Mouse (Mus musculus) left cerebral cortex, postnatal 4 days (tissue): Measurements from ENCODE around the gene Map4k2. TPM values are rescaled to one million over a fixed set of nuclear protein-coding genes. Genes with fewer than 3 reads are reported as not detected.

Experiments used
- DNase-seq: peaks from one replicate; pipeline ENCODE4 v3.0.0-alpha.2; 2022
- intact Hi-C: fragments of 180-260 bp; cut with DNase I; formaldehyde crosslinking; loops from one replicate; pipeline ENCODE4 v1.15.1; 2025
- total RNA-seq, 2 experiments: library from RNA; stranded (reverse); gene quantifications; 2 replicates each; pipeline ENCODE4 v1.2.3; 2021

Map4k2 gene
- total RNA-seq, 2 experiments from 2014 or later = 91.7 to 102 TPM

DNA sequence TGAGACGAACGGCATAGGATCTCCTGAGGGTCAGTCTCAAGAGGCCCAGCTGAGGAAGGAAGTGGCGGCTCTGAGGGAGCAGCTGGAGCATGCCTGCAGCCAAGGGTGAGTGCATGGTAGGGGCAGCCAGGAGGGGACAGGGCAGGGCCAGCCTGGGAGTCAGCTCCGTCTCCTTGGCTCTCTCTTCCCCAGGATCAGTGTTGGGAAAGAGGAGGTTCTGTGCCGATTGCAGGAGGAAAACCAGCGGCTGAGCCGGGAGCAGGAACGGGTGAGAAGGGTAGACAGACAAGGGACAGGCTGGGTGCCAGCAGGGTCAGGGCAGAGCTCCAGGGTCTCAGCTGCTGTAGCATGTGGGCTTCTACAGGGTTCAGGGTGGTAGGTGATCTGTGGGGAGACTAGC, 26.4 kb upstream of the Map4k2 start:
- intact Hi-C loops = no loop called here
- DNase-seq = peak; percentile 32

DNA sequence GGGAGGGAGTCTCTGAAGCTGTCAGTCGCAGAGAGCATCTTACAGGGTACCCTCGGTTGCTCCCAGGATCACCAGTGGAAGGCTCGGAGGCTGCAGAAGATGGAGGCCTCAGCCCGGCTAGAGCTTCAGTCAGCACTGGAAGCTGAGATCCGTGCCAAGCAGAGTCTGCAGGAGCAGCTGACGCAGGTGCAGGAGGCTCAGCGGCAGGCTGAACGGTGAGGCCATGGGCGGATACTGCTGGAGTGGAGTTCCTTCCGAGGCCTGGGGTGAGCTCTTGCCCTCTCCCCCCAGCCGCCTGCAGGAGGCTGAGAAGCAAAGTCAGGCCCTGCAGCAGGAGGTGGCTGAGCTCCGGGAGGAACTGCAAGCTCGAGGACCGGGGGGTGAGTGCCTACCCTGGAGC, 25.4 kb upstream of the Map4k2 start:
- intact Hi-C loops = no loop called here
- DNase-seq = no peak

DNA sequence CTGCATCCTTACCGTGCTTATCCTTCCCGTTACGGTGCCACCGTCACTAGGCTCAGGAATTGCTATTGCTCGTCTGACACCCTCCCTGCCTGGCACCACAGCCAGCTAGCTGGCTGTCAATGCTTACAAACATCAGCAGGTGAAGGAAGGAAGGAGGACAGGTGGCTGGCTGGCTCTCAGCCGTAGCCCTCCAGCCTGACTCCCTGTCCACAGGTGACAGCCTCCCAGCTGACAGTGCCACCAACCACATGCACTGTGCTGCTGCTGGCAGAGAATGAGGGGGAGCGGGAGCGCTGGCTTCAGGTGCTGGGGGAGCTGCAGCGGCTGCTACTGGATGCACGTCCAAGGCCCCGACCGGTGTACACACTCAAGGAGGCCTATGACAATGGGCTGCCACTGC, 22.8 kb upstream of the Map4k2 start:
- intact Hi-C loops = no loop called here

DNA sequence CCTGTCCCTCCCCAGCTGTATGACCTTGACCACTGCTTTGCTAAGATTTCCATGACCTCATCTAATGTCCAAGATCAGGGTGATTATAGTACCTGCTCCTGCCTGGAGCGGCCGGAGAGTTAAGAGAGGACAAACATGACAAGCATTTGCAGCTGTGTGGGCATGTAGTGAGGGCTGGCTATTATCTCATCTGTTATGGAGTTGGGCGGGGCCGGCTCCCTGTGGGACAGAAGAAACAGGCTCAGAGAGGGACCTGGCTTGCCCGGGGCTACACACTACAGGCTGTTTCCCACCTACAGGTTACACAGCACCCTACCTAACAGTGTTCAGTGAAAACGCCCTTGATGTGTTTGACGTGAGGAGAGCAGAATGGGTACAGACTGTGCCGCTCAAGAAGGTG, 19.6 kb upstream of the Map4k2 start:
- no peak for DNase-seq
- intact Hi-C loops = loop anchor here (10.0 kb wide), 1 partner anchor 167 kb away; no protein-coding TSS in a partner anchor

More for the DNA sequence above, 22.8 kb upstream of the Map4k2 start:
- no peak for DNase-seq

DNA sequence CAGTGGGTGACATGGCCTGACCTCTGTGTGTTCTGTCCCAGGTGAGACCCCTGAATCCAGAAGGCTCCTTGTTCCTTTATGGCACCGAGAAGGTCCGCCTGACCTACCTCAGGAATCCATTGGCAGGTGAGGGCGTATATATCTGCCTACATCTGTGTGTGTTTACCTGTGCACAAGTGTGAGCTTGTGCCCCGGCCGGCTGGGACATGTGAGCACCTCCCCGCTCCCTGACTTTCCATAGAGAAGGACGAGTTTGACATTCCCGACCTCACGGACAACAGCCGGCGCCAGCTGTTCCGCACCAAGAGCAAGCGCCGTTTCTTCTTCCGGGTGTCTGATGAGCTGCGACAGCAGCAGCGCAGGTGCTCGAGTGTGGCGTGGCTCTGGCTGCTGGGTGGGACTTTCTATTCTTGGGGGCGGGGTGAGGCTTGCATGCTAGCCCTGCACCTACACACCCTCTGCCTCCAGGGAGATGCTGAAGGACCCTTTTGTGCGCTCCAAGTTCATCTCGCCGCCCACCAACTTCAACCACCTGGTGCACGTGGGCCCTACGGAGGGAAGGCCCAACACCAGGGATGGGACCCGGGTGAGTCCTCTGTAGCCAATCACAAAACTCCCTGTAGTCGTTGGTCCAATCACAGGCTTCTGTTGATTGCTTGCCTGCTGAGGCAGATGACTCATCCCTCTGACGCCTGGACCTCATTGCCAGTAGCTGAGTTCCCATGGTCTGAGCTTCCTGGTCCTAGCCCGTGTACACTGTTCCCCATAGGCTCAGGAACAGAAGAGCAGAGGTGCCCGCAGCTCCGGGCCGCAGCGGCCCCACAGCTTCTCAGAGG, 18.9 kb upstream of the Map4k2 start:
- DNase-seq = no peak
- intact Hi-C loops = loop anchor here (10.0 kb wide), 1 partner anchor 167 kb away; no protein-coding TSS in a partner anchor

DNA sequence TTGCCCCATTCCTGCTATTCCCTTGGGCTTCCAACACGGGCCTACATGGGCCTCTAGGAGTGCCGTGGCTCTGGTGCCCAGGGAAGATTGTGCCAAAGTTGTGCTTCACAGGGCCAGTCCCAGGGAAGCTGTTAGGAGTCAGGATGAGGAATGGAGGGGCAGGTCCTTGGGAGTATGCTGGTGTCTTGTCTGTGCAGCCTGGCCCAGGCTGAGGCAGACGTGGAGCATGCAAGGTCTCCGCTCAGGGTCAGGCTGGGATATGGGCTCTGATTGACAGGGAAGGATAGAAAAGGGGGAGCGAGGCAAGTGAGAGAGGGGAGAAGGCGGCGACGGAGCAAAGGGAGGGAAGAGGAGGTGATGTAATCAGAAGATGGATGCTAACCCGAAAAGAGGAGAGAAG, 16.2 kb upstream of the Map4k2 start:
- intact Hi-C loops = loop anchor here (10.0 kb wide), 1 partner anchor 170 kb away; no protein-coding TSS in a partner anchor
- DNase-seq = no peak

DNA sequence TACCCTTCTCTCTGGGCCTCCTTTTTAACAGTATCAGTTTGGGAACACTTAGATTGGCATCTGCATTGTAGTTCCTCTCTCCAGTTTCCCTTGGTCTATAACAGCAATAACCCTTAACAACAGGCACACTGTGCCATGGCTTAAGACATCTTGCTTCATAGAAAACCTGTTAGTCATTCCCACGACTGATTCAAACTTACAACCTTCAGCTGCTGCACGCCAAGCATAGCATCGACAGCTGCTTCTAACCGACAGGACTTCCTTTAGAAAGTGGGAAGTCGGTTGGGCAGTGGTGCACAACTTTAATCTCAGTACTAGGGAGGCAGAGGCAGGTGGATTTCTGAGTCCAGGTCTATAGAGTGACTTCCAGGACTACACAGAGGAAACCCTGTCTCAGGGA, 9.8 kb upstream of the Map4k2 start:
- no peak for DNase-seq
- intact Hi-C loops = loop anchor here (5.0 kb wide), 1 partner anchor 64 kb away; no protein-coding TSS in a partner anchor

DNA sequence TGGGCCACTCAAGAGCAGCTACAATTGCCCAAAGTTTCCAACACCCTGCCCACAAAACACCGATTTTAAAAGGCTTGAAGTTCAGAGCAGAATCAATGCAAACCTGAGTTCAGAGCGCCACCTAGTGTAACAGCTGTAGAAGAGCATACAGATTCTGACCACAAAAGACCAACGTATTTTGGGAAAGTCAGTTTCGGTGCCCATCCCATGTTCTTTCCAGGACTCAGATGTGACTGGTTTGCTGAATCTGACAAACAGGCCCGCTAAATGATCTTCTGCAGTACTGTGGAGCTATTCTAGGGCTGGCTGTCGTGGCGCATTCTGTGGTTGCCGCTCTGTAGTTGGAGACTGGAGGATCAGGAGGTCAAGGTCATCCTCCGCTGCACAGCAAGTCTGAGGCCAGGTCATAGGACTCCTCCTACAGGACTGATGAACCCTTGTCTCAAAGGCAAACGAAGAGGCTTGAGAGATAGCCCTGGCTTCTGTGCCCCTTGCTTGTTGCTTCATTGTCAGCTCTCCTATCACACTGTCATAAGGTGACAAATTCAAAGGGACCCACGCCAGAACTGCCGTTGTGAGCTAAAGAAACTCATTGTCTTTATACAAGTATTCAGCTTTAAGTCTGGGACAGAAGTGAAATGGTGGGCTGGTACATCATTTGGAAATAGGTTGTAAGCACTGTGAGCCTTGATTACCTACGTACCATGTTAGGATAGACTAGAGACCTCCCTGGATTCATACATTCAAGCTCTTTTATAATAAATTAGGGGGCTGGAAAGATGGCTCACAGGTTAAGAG, 9.0 kb upstream of the Map4k2 start:
- intact Hi-C loops = loop anchor here (5.0 kb wide), 1 partner anchor 65 kb away; no protein-coding TSS in a partner anchor
- DNase-seq = peak; percentile 50

DNA sequence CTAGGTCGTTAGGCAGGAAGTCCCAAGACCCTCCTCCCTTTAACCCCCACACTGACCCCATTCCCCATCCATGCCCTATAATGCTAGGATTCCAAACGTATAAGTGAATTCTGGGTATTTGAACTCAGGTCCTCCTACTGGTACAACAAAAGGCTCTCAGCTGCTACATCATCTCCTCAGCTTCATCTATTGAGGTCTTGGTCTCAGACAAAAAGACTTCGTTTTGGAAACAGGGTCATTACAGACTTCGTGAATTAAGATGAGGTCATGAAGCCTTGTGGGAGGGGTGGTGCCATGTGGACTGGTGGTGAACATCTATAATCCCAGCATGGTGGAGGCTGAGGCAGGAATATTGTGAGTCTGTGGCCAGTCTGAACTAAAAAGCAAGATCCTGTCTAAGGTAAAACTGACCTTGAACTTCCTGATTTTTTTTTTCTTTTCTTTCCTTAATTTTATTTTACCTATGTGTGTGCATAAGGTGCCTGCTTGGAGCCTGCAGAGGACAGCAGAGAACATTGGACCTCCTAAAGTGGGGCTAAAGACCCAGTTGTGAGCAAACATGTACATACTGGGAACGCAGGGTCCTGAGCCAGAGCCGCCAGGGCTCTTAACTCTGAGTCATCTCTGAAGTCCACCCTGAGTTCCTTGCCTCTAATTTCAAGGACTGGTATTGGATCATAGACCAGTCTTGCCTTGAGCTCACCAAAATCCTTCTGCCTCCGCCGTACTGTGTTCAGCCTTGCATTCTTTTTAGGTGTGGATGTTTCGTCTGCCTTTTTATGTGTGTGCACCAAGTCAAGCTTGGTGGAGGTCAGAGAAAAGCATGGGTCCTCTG, 7.0 kb upstream of the Map4k2 start:
- intact Hi-C loops = loop anchor here (5.0 kb wide), 1 partner anchor 67 kb away; no protein-coding TSS in a partner anchor
- DNase-seq = no peak

DNA sequence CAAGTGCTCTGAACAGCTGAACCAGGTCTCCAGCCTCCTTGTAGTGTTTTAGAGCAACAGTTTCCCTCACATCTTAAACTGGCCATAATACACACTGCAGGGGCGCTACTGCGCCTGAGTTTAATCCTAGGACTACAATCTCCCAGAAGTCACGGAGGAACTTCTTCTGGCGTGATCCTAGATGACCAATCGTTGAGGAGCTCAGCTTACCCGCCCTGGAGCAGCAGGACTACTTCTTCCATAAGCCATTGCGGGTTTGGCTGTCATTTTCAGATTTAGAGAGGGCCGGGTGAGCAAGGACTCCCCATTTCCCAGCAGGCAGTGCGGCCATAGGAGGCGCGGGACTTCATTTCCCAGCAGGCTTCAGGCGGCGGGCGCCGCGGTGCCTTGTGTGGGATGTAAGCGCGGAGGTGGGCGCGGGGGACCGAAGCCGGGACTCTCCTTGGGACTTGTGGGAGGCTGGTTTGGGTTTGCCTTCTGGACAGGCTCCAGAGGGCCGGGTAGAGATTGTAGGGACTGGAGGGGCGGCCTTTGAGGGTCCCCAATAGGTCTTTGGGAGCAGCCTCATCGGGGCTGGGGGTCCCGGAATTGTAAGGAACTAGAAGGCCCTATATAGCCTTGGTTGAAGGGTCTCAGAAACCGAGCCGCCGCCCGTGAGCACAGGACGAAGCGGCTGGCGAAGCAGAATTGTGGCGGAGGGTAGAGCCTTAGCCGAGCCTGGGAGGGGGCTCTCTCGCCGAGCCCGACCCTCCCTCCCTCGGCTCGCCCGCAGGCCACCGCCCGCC, 6.1 kb upstream of the Map4k2 start, which contains the start of gene Men1:
Gene Men1, plus strand, starts transcription at position 307 of the 785 bp plus-strand sequence.
- DNase-seq = peak; percentile 96
- intact Hi-C loops = loop anchor here (5.0 kb wide), 1 partner anchor 68 kb away; no protein-coding TSS in a partner anchor

DNA sequence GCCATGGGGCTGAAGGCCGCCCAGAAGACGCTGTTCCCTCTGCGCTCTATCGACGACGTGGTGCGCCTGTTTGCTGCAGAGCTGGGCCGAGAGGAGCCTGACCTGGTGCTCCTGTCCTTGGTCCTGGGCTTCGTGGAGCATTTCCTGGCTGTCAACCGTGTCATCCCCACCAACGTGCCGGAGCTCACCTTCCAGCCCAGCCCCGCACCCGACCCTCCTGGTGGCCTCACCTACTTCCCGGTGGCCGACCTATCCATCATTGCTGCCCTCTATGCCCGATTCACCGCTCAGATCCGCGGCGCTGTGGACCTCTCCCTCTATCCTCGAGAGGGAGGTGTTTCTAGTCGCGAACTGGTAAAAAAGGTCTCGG, 5.5 kb upstream of the Map4k2 start:
- intact Hi-C loops = no loop called here
- DNase-seq = no peak

DNA sequence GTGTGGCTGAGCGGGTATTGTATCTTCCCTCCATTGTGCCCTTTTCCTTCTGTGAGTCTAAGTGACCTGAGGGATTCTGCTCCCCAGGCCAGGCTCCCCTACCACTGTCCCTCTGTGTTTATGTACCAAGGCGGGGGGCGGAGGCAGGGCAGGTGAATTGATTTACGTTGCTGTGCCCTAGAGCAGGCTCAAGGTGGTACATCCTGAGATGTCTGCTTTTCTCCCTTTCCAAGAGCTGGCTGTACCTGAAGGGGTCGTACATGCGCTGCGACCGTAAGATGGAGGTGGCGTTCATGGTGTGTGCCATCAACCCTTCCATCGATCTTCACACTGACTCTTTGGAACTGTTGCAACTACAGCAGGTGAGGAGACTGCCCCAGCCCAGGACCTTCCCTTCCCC, 4.0 kb upstream of the Map4k2 start:
- DNase-seq = no peak
- intact Hi-C loops = no loop called here

DNA sequence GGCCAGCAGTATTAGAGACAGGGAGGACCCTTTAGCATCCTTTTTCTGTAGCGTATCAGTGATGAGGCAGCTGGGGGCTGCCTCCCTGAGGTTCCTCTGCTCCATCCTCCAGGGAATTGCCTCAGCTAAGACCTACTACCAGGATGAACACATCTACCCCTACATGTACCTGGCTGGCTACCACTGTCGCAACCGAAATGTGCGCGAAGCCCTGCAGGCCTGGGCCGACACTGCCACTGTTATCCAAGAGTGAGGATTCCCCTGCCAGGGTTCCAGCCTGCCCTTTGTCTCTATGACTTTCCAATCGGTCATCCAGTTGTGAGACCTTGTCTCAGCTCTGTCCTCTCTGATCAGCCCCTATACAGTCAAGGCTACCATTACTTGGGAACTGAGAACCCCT, 2.8 kb upstream of the Map4k2 start:
- no peak for DNase-seq
- intact Hi-C loops = no loop called here

DNA sequence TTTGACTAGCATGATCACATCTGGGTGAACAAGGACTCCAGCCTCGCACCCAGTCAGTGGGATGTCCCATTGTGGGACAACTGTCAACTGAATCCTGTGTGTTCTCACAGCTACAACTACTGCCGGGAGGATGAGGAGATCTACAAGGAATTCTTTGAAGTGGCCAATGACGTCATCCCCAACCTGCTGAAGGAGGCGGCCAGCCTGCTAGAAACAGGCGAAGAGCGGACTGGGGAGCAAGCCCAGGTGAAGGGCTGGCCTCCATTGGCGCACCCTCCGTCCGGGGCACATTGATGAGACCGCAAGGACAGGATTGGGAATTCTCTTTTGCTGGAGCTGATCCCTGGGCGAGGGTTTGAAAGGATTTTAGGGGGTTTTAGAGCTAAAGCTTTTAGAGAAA, 2.2 kb upstream of the Map4k2 start:
- DNase-seq = no peak
- intact Hi-C loops = no loop called here

DNA sequence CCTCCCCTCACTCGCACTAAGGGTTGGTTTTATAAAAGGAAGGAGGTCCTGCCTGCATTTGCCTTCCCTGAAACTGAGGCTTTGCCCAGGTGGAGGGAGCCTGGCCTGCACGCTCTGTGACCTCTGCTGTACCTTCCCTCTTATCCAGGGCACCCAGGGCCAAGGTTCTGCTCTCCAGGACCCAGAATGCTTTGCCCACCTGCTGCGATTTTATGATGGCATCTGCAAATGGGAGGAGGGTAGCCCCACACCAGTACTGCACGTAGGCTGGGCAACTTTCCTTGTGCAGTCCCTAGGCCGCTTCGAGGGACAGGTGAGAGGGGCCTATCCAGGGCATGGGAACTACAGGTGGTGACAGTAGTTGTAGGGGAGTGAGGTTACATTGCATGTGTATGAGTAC, 1.7 kb upstream of the Map4k2 start:
- intact Hi-C loops = no loop called here
- DNase-seq = no peak

DNA sequence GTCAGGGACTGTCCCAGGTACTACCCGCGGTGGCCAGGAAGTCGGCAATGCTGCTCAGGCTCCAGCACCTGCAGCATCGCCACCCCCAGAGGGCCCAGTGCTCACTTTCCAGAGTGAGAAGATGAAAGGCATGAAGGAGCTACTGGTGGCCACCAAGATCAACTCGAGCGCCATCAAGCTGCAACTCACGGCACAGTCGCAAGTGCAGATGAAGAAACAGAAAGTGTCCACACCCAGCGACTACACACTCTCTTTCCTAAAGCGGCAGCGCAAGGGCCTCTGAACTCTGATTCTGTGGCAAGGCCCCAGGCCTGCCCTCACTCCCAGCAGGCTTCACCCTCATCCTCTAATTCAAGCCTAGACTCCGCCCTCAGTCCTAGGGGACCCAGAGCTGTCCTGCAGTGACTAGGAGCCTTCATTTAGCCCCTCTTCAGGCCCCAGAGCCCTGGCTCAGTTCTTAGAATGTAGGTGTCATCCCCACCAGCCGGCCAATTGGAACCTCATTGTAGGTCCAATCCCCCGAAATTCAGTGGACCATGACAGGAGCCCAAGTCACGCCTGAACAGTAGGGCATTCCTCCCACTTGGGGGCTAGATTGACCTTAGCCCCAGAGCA, 938 bp upstream of the Map4k2 start:
- no peak for DNase-seq
- intact Hi-C loops = no loop called here

DNA sequence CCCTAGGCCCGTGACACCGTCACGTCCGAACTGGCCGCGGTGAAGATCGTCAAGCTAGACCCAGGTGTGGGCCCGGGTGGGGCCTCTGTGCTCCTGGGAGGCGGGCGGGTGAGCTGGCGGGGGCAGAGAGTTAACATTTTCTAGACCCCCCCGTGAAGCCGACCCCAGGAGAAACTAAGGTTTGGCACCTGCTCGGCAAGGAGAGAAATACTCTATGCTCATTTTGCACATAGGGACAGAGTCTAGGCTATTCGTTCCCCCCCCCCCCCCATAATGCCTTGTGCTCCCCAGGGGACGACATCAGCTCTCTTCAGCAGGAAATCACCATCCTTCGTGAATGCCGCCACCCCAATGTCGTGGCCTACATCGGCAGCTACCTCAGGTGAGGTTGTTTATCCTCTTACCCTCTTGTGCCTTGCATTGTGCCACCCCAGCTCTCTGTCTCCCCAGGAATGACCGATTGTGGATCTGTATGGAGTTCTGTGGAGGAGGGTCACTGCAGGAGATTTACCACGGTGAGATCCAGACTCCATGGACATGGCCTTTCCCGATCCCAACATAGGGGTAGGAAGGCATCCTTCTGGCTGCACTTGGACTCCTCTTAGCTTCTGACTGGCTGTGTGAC, 630 bp downstream of the Map4k2 start:
- no peak for DNase-seq
- intact Hi-C loops = no loop called here

DNA sequence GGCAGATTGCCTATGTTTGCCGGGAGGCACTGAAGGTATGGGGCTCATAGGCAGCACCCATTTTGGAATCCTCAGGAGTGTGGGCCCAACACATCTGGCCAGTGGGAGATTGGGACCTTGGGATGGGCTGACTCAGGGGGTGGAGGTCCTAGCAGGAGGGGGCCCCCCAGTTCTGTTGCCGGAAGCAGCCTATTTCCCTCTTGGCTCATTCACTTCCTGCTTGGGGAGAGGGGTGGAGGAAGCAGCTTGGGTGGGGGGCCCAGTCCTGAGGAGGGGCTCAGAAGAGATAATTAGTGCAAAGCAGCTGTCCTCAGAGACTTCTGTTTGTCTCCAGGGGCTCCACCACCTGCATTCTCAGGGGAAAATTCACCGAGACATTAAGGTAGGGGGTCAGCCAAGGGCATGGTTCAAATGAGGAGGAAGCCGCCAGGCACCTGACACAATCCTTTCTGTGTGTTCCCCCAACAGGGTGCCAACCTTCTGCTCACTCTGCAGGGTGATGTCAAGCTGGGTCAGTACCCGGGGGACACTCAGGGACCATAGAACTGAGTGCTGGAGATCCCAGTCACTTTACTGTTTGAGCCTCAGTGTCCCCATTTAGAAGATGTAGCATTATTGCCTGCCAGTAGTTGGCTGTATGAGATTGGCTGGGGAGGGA, 1.5 kb downstream of the Map4k2 start:
- no peak for DNase-seq
- intact Hi-C loops = no loop called here
